Mouse (Mus musculus): ENCODE data around the gene Vmn1r117.
"Not testable (repeated sequence)": the region's sequence is repeated elsewhere in the genome, so short reads cannot be mapped to it uniquely, and the experiment has no call there.

Vmn1r117 gene

DNA sequence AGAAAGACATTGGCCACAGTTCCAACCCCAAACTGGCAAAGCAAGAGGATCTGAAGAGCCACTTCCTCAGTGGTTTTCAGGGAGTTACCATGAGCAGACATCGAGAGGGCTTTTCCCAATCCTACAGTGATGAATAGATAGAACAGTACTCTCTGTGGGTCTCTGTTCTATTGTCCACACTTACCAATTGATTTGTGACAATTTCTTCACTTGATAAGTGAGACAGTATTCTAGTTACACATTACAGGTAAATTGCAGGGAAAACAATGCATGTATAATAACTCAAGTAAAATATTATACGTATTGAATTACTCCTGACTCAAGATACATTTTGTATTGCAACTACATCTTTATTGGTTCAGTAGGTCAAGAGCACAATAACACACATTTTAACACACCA lies at the start of gene Vmn1r117:
Vmn1r117 (minus strand) TSS at position 101 of the 400 bp plus-strand sequence.
- DNase-seq (ENCODE audit: extremely low read depth, low read depth), result not testable (repeated sequence)

DNA sequence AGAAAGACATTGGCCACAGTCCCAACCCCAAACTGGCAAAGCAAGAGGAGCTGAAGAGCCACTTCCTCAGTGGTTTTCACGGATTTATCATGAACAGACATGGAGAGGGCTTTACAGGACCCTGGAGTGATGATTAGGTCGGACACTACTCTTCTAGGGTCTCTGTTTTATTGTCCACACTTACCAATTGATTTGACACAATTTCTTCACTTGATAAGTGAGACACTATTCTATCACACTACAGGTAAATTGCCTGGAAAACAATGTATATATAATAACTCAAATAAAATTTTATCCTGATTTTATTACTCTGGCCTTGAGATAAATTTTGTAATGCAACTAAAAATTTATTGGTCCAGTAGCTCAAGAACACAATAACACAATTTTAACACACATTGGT lies 28.3 kb upstream of the Vmn1r117 start, which contains the start of gene Vmn1r118:
Vmn1r118 (minus strand) TSS at position 101 of the 400 bp plus-strand sequence.
- not testable (repeated sequence) for DNase-seq (ENCODE audit: extremely low read depth, low read depth)

DNA sequence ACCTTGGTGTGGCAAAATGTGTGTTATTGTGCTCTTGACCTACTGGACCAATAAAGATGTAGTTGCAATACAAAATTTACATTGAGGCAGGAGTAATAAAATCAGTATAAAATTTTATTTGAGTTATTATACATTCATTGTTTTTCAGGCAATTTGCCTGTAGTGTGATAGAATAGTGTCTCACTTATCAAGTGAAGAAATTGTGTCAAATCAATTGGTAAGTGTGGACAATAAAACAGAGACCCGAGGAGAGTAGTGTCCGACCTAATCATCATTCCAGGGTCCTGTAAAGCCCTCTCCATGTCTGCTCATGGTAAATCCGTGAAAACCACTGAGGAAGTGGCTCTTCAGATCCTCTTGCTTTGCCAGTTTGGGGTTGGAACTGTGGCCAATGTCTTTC lies 12.0 kb downstream of the Vmn1r117 start, which contains the start of gene Vmn1r116:
Vmn1r116 (plus strand) TSS at position 301 of the 400 bp plus-strand sequence.
- DNase-seq (ENCODE audit: extremely low read depth, low read depth), result not testable (repeated sequence)

DNA sequence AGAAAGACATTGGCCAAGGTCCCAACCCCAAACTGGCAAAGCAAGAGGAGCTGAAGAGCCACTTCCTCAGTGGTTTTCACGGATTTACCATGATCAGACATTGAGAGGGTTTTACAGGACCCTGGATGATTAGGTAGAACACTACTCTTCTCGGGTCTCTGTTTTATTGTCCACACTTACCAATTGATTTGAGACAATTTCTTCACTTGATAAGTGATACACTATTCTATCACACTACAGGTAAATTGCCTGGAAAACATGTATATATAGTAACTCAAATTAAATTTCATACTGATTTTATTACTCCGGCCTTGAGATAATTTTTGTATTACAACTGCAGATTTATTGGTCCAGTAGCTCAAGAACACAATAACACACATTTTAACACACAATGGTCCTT lies 39.0 kb downstream of the Vmn1r117 start, which contains the start of gene Vmn1r115:
Vmn1r115 (minus strand) TSS at position 101 of the 400 bp plus-strand sequence.
- not testable (repeated sequence) for DNase-seq (ENCODE audit: extremely low read depth, low read depth)
